24 mouse cellular contexts compared by ENCODE assay signal in the genomic region with DNA sequence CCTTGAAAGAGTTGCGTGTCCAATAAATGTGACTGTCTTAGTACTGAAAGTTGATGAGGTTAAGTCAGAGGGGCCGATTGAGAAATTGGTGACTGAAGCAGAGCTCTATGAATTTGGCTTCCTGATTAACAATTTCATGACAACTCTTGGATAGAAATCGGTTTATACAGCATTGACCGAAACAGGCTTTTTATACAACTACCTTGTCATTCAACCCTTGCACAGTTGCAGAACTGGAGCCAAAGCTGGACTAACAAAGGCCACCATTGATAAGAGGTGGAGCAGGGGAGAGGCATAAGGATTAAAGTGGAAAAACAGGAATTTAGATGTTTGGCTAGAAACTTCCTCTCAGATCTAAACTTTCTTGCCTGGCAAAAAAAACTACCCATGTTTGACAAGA. TPM values are rescaled to one million over a fixed set of nuclear protein-coding genes. Genes with fewer than 3 reads are reported as not detected.
DNase-seq lines count a peak whose midpoint lies in the region; ATAC-seq and TF ChIP-seq lines count a peak whose summit lies in the region.
"Had no signal": no experiment of that assay in that cellular context is flagged by ENCODE, and none has a peak within 500 bp of the region (broad histone marks: within the 10 kb centered on the region; RNA-seq: fewer than 3 reads in every experiment).

No protein-coding gene starts in this region.

- no peak overlapping the region for H3K27ac ChIP-seq in liver, adult 2 months (replicated peaks; ENCODE audit: insufficient read depth, low read depth, low read length)
- H3K27ac ChIP-seq in lung, postnatal 0 days (ENCODE audit: low read length) = no peak overlapping the region
- H3K27ac ChIP-seq in stomach, embryonic 15.5 days = peak overlapping the region; percentile 93
- H3K27ac ChIP-seq: embryonic facial prominence, embryonic 12.5 days; forebrain, embryonic 13.5 days; hindbrain, embryonic 10.5 days; hindbrain, embryonic 14.5 days had no signal

- H3K4me1 ChIP-seq in liver, adult 2 months (ENCODE audit: control insufficient read depth, insufficient read depth, low read length) = peaks cover 7% of the 10 kb centered on the region
- H3K4me1 ChIP-seq in lung, postnatal 0 days (ENCODE audit: insufficient read depth, low read depth, low read length) = no peaks in the 10 kb centered on the region
- H3K4me1 ChIP-seq in stomach, embryonic 15.5 days = peaks cover 10% of the 10 kb centered on the region; the same call in 1 of the 2 replicates
- H3K4me1 ChIP-seq: forebrain, embryonic 13.5 days; heart, embryonic 12.5 days; hindbrain, embryonic 10.5 days had no signal

- H3K9ac ChIP-seq in liver, adult 2 months (ENCODE audit: low read depth, low read length) = no peak overlapping the region
- no peak overlapping the region for H3K9ac ChIP-seq in lung, postnatal 0 days (replicated peaks; ENCODE audit: low read depth)
- no peak overlapping the region for H3K9ac ChIP-seq in stomach, embryonic 15.5 days
- H3K9ac ChIP-seq: embryonic facial prominence, embryonic 12.5 days; forebrain, embryonic 13.5 days; forebrain, postnatal 0 days; heart, embryonic 12.5 days; hindbrain, embryonic 14.5 days had no signal

- no peaks in the 10 kb centered on the region for H3K36me3 ChIP-seq in liver, adult 2 months (ENCODE audit: control insufficient read depth, insufficient read depth, low read length)
- no peaks in the 10 kb centered on the region for H3K36me3 ChIP-seq in lung, postnatal 0 days (ENCODE audit: insufficient read depth, low read length)
- H3K36me3 ChIP-seq in stomach, embryonic 15.5 days = no peaks in the 10 kb centered on the region
- H3K36me3 ChIP-seq: embryonic facial prominence, embryonic 12.5 days; heart, embryonic 12.5 days; hindbrain, embryonic 10.5 days had no signal

- no peak for ATAC-seq in lung, postnatal 0 days
- no peak for ATAC-seq in stomach, embryonic 15.5 days (ENCODE audit: insufficient read depth, low FRiP score, low read depth)
- ATAC-seq: activated CD4-positive, CD25-positive, alpha-beta regulatory T cell, adult 4 months; forebrain, embryonic 13.5 days; forebrain, postnatal 0 days; Patski had no signal

- DNase-seq in liver, adult 2 months (ENCODE audit: extremely low read depth, low read depth, low spot score) = peak; percentile 51
- no peak for DNase-seq in liver
- DNase-seq in lung, postnatal 0 days (ENCODE audit: low spot score) = peak; percentile 29
- no peak for DNase-seq in lung, postnatal 14 days
- no peak for DNase-seq in right cerebral cortex, adult 18-20 months
- DNase-seq in heart, adult 11 months = no peak
- DNase-seq: adrenal gland, postnatal 14 days; cerebellum, adult 2 months; cerebellum, postnatal 10 days; embryo, embryonic 11 days; forebrain, postnatal 0 days; gastrocnemius, postnatal 14 days had no signal

- TF ChIP-seq CTCF in liver, adult 2 months (IDR thresholded peaks at IDR 0.05; ENCODE audit: low read depth, low read length) = no peak
- no peak for TF ChIP-seq CTCF in lung, postnatal 0 days (IDR thresholded peaks at IDR 0.05)

- H3K27me3 ChIP-seq in liver, adult 2 months (ENCODE audit: control insufficient read depth, insufficient read depth, low read length) = no peaks in the 10 kb centered on the region
- H3K27me3 ChIP-seq in lung, postnatal 0 days (replicated peaks; ENCODE audit: insufficient read depth, low read length) = no peaks in the 10 kb centered on the region
- no peaks in the 10 kb centered on the region for H3K27me3 ChIP-seq in stomach, embryonic 15.5 days (replicated peaks)
- H3K27me3 ChIP-seq: embryonic facial prominence, embryonic 12.5 days; forebrain, embryonic 13.5 days; heart, embryonic 12.5 days; Patski had no signal

- TF ChIP-seq EP300 in lung, postnatal 0 days (IDR thresholded peaks at IDR 0.05) = no peak

- no peaks in the 10 kb centered on the region for H3K79me2 ChIP-seq in liver, adult 2 months (ENCODE audit: control insufficient read depth, insufficient read depth, low read length)

- H3K9me3 ChIP-seq in lung, postnatal 0 days (ENCODE audit: low read length) = no peaks in the 10 kb centered on the region
- H3K9me3 ChIP-seq in stomach, embryonic 15.5 days = no peaks in the 10 kb centered on the region
- H3K9me3 ChIP-seq: forebrain, embryonic 13.5 days; hindbrain, embryonic 10.5 days had no signal

- no peak overlapping the region for H3K4me3 ChIP-seq in liver, adult 2 months (ENCODE audit: insufficient read depth, low read depth, low read length)
- no peak overlapping the region for H3K4me3 ChIP-seq in lung, postnatal 0 days (ENCODE audit: low read depth, low read length)
- no peak overlapping the region for H3K4me3 ChIP-seq in stomach, embryonic 15.5 days (replicated peaks)
- H3K4me3 ChIP-seq: embryonic facial prominence, embryonic 12.5 days; forebrain, embryonic 13.5 days; heart, embryonic 12.5 days; hindbrain, embryonic 10.5 days had no signal

- WGBS in liver, adult 2 months = 62% methylated on average over 4 of the region's 4 CpGs
- WGBS in lung, postnatal 0 days = 59% methylated on average over 4 of the region's 4 CpGs
- 66% methylated on average over 4 of the region's 4 CpGs for WGBS in stomach, embryonic 15.5 days

- H3K4me2 ChIP-seq in lung, postnatal 0 days (replicated peaks; ENCODE audit: low read depth, low read length) = no peak overlapping the region
- H3K4me2 ChIP-seq in stomach, embryonic 15.5 days = no peak overlapping the region
- H3K4me2 ChIP-seq: embryonic facial prominence, embryonic 12.5 days; forebrain, embryonic 13.5 days; heart, embryonic 12.5 days; hindbrain, embryonic 14.5 days had no signal

- TF ChIP-seq POLR2A in liver, adult 2 months (IDR thresholded peaks at IDR 0.05; ENCODE audit: extremely low read depth, insufficient read depth, low read length) = no peak

RNA-seq across cellular contexts. Expression of a gene that starts 33.8 kb away (rescaled TPM):
- 31.3 and 35.5 TPM in 2 replicates for total RNA-seq in liver, adult 2 months (2014; rRNA removed)
- 21.3 and 24.7 TPM in 2 replicates for polyA plus RNA-seq in liver, adult 2 months (2012; rRNA removed)
- polyA plus RNA-seq in lung, postnatal 0 days (2015; fragmentation: Nextera tagmentation; extraction: Ambion mirVana) = 81.0 and 81.3 TPM in 2 replicates
- polyA plus RNA-seq in stomach, embryonic 15.5 days (2015; fragmentation: Nextera tagmentation; extraction: Ambion mirVana) = 124 and 142 TPM in 2 replicates

RNA-seq across cellular contexts. Expression of a gene that starts 55.1 kb away (rescaled TPM):
- total RNA-seq in liver, adult 2 months (2014; rRNA removed) = not detected in 2 replicates
- polyA plus RNA-seq in liver, adult 2 months (2012; rRNA removed) = not detected in 2 replicates
- polyA plus RNA-seq in lung, postnatal 0 days (2015; fragmentation: Nextera tagmentation; extraction: Ambion mirVana) = 6.4 and 7.9 TPM in 2 replicates
- 0.41 and 0.46 TPM in 2 replicates for polyA plus RNA-seq in stomach, embryonic 15.5 days (2015; fragmentation: Nextera tagmentation; extraction: Ambion mirVana)
- total RNA-seq: adrenal gland, adult 18-20 months; adrenal gland, postnatal 14 days; gastrocnemius, adult 18-20 months; gastrocnemius, postnatal 14 days; heart, adult 8-10 months; heart, postnatal 25 days had no signal
- polyA plus RNA-seq: activated CD4-positive, CD25-positive, alpha-beta regulatory T cell, adult 4 months; heart, embryonic 12.5 days had no signal

RNA-seq across cellular contexts. Expression of a gene that starts 57.5 kb away (rescaled TPM):
- total RNA-seq in liver, adult 2 months (2014; rRNA removed) = 0.55 and 0.60 TPM in 2 replicates
- polyA plus RNA-seq in liver, adult 2 months (2012; rRNA removed) = 0.20 and 0.45 TPM in 2 replicates
- 32.4 and 45.7 TPM in 2 replicates for polyA plus RNA-seq in lung, postnatal 0 days (2015; fragmentation: Nextera tagmentation; extraction: Ambion mirVana)
- 33.7 and 45.1 TPM in 2 replicates for polyA plus RNA-seq in stomach, embryonic 15.5 days (2015; fragmentation: Nextera tagmentation; extraction: Ambion mirVana)
- total RNA-seq: gastrocnemius, adult 18-20 months had no signal

Comparison
In these comparisons a context has a peak if more than half of its experiments do, and no peak if none do; other contexts are left out.
1. DNase-seq: peak in liver, adult 2 months (single experiment) and lung, postnatal 0 days (single experiment); none in liver (single experiment), lung, postnatal 14 days (single experiment), right cerebral cortex, adult 18-20 months (single experiment) and heart, adult 11 months (single experiment).
2. RNA of a gene that starts 57.5 kb away (polyA plus RNA-seq): 32.4 to 45.7 TPM in lung, postnatal 0 days and 33.7 to 45.1 TPM in stomach, embryonic 15.5 days; 0.20 to 0.45 TPM in liver, adult 2 months; every median in the first group is over 10 times any median in the second.